Mouse (Mus musculus) right cerebral cortex, postnatal 25 days (tissue): ENCODE results near the gene Plaa.

Source experiments
- DNase-seq: peaks from one replicate; pipeline ENCODE4 v3.0.0; 2022

The Plaa gene

GRCm38 (mm10) chr4:94554955-94555494 is 48.0 kb downstream of the Plaa start:
- DNase-seq = no peak

GRCm38 (mm10) chr4:94544321-94544720 is 58.7 kb downstream of the Plaa start:
- DNase-seq = no peak

GRCm38 (mm10) chr4:94543041-94543440 is 60.0 kb downstream of the Plaa start:
- DNase-seq = no peak

GRCm38 (mm10) chr4:94533205-94533604 is 69.8 kb downstream of the Plaa start:
- DNase-seq = no peak

GRCm38 (mm10) chr4:94529448-94529847 is 73.6 kb downstream of the Plaa start:
- DNase-seq = no peak

GRCm38 (mm10) chr4:94523321-94523720 is 79.7 kb downstream of the Plaa start:
- DNase-seq = no peak

GRCm38 (mm10) chr4:94517631-94518030 is 85.4 kb downstream of the Plaa start:
- peak; percentile 20 for DNase-seq
